Mouse (Mus musculus) stomach, embryonic 16.5 days (tissue): Measurements from ENCODE around the gene Fkbp5. TPM values are rescaled to one million over a fixed set of nuclear protein-coding genes. Genes with fewer than 3 reads are reported as not detected.

Experiments
- ATAC-seq: fragments of 200-750 bp; cut with Nextera tagmentation; 2 replicates; pipeline ENCODE4 v1.8.0; 2017; ENCODE audit warnings: moderate number of reproducible peaks, moderate TSS enrichment; ENCODE audit not compliant: insufficient read depth, low FRiP score
- H3K27ac ChIP-seq: fragments of 300-500 bp; sonication (generic); 2 replicates; pipeline ENCODE4 v1.5.1; 2014; ENCODE audit warnings: low read length
- H3K27me3 ChIP-seq: fragments of 300-500 bp; sonication (generic); 2 replicates; pipeline ENCODE4 v1.6.1; 2014; ENCODE audit warnings: low read length, control low read depth, mixed read lengths; ENCODE audit not compliant: control insufficient read depth, insufficient read depth
- H3K36me3 ChIP-seq: fragments of 300-500 bp; sonication (generic); 2 replicates; pipeline ENCODE4 v1.6.1; 2014; ENCODE audit warnings: low read length; ENCODE audit not compliant: control insufficient read depth, insufficient read depth
- H3K4me1 ChIP-seq: fragments of 300-500 bp; sonication (generic); 2 replicates; pipeline ENCODE4 v1.6.1; 2014; ENCODE audit warnings: low read length, control low read depth, mixed read lengths; ENCODE audit not compliant: control insufficient read depth, insufficient read depth
- H3K4me2 ChIP-seq: fragments of 300-500 bp; sonication (generic); 2 replicates; pipeline ENCODE4 v1.6.1; 2014; ENCODE audit warnings: low read depth, low read length, mixed read lengths
- H3K4me3 ChIP-seq: fragments of 300-500 bp; sonication (generic); replicated peaks from 2 replicates; pipeline ENCODE4 v1.5.1; 2014; ENCODE audit warnings: mild to moderate bottlenecking, low read length
- H3K9ac ChIP-seq: fragments of 300-500 bp; sonication (generic); 2 replicates; pipeline ENCODE4 v1.6.1; 2014; ENCODE audit warnings: low read length
- H3K9me3 ChIP-seq: fragments of 300-500 bp; sonication (generic); replicated peaks from 2 replicates; pipeline ENCODE4 v1.6.1; 2016; ENCODE audit warnings: low read length, control low read depth; ENCODE audit not compliant: control insufficient read depth
- WGBS: fragments of 180-500 bp; shearing (Covaris S2); extraction: QIAGEN DNeasy Blood & Tissue Kit; methylation state at CpG from one replicate; pipeline ENCODE4 v1.1.7; 2014; 5-methylcytosine and 5-hydroxymethylcytosine counted together
- polyA plus RNA-seq: library from polyadenylated mRNA; unstranded; fragments of >200 nt; fragmentation: Nextera tagmentation; extraction: Ambion mirVana; gene quantifications from 2 replicates; pipeline ENCODE4 v1.2.1, GENCODE M21; 2015

Gene Fkbp5
- polyA plus RNA-seq, 1 experiment from 2014 or later, result 27.1 TPM

DNA sequence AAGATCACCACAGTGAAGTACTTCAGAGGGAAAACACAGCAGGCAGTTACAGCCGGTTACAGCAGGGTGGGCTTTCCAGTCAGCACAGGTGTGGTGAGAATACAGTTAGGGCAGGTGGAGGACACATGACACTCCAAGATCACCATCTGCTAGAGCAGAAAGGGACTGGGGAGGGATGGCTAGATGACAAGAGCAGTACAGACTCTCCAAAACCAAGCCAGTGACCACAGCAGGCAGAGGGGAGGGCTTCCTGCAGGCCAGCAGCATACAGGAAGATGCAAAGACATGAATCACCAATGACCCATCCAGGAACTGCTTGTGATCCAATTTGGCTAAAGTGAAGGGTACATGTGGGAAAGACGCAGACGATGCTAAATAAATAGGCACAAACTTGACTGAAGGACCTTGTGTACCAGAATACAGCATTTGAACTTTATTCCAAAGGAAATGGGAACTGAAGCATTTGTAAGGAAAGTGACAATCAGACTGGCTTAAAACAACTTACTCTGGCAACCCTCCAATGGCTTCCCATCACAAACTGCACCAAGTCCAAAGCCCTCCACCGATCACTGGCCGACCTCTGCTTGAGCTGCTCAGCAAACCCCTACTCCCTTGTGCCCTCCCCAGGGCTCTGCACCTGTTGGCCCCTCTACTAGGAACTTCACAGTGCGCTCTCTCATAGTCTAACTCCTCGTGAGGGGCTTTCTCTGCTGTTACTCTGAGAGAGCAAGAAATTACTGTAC, 53.5 kb downstream of the Fkbp5 start:
- no peak for ATAC-seq
- no peaks in the 10 kb centered on the region for H3K9me3 ChIP-seq
- no peak overlapping the region for H3K4me3 ChIP-seq
- 0 out of 2 replicates have a peak, but pooled peaks cover 6% of the 10 kb centered on the region for H3K4me1 ChIP-seq
- H3K4me2 ChIP-seq, result no peak overlapping the region
- 73% methylated on average over 7 of the region's 7 CpGs for WGBS
- no peaks in the 10 kb centered on the region for H3K27me3 ChIP-seq
- H3K27ac ChIP-seq, result no peak overlapping the region
- H3K36me3 ChIP-seq, result no peaks in the 10 kb centered on the region
- H3K9ac ChIP-seq, result no peak overlapping the region

DNA sequence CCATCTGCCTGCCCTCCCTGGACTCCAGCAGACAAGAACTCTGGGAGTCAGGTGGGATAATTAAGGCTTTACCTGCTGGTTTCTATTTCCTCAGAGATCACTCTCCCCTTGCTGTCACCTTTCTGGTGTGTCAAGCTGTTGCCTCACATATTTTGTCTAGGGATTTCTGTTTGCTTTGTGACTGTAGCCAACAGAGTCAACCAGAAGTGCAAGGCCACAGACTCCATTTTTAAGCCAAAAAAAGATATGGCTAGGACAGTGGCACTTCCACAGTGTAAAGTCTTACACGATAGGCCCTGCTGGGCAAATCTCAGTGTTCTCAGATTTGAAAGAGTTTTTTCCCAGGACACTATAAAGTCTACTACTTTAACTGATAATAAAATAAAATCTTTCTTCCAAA, 56.9 kb downstream of the Fkbp5 start:
- no peaks in the 10 kb centered on the region for H3K4me1 ChIP-seq
- no peak overlapping the region for H3K4me3 ChIP-seq
- ATAC-seq, result no peak
- H3K4me2 ChIP-seq, result no peak overlapping the region
- WGBS, result 90% methylated on average over 1 of the region's 1 CpGs
- no peaks in the 10 kb centered on the region for H3K36me3 ChIP-seq
- H3K9ac ChIP-seq, result no peak overlapping the region
- no peak overlapping the region for H3K27ac ChIP-seq
- H3K9me3 ChIP-seq, result no peaks in the 10 kb centered on the region
- H3K27me3 ChIP-seq, result no peaks in the 10 kb centered on the region

DNA sequence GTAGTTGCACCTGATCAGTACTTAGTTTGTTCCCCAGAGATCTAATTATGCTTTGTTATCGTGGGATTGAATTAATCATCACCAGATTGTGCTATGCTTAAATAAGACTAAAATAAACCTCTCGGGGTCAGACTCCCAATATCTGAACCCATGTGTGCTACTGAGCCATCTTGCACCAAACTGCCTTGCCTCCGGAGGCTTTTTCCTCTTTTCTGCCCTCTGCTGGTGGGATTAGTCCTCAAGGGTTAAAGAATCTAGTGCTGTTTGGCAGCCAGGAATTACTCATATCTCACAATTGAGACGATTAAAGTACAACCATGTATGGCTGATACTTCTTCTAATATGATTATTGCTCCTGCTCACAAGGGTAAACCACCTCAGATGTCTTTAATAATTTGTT, 62.2 kb downstream of the Fkbp5 start:
- no peak for ATAC-seq
- H3K27ac ChIP-seq, result no peak overlapping the region
- H3K27me3 ChIP-seq, result no peaks in the 10 kb centered on the region
- no peaks in the 10 kb centered on the region for H3K9me3 ChIP-seq
- H3K4me2 ChIP-seq, result no peak overlapping the region
- H3K36me3 ChIP-seq, result no peaks in the 10 kb centered on the region
- WGBS, result 51% methylated on average over 4 of the region's 4 CpGs
- H3K9ac ChIP-seq, result no peak overlapping the region
- H3K4me3 ChIP-seq, result no peak overlapping the region
- H3K4me1 ChIP-seq, result peaks cover 5% of the 10 kb centered on the region; the same call in 1 of the 2 replicates

DNA sequence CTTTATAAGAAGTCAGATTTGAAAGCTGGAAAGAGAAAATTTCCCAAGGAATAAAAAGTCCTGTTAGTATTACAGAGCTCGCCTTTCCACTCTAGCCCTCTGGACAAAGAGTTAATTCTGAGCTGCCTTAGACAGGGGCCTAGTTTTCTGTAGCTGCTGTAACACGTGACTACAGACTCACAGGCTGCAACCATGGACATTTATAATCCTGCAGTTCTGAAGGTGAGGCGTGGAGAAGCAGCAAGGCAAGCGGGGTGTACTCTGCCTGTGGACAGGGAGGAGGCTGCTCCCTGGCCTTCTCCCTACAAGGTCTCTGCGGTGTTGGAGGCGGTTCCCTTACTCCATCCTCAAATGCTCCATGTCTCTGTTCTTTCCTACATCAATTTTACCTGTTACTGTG, 64.4 kb downstream of the Fkbp5 start:
- no peaks in the 10 kb centered on the region for H3K27me3 ChIP-seq
- H3K36me3 ChIP-seq, result no peaks in the 10 kb centered on the region
- no peak overlapping the region; the same call in 1 of the 2 replicates for H3K27ac ChIP-seq
- H3K4me3 ChIP-seq, result no peak overlapping the region
- peaks cover 5% of the 10 kb centered on the region; the same call in 1 of the 2 replicates for H3K4me1 ChIP-seq
- peak; percentile 58; the same call in 1 of the 2 replicates for ATAC-seq
- H3K4me2 ChIP-seq, result no peak overlapping the region
- WGBS, result 45% methylated on average over 6 of the region's 6 CpGs
- no peak overlapping the region for H3K9ac ChIP-seq
- no peaks in the 10 kb centered on the region for H3K9me3 ChIP-seq

DNA sequence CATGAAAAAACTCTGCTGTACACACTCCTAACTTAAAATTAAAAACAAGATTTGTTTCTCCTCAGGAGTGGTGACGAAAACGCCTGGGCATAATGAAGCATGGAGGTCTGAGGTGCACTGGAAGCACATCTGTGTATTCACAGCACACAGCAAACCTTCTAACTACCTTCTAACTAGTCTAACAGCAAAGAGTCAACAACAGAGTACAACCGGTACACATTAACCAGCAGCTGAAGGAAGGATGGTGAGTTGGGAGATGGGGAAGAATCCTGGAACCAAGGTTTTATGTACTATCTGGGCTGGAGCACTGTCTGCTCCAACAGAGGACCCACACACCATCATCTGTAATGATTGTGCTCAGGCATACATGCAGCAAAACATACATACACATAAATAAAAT, 65.4 kb downstream of the Fkbp5 start:
- Histone ChIP-seq H3K27ac (no peak overlapping the region), H3K36me3 (no peaks in the 10 kb centered on the region), H3K4me1 (peaks cover 6% of the 10 kb centered on the region; the same call in 1 of the 2 replicates), H3K4me3 (no peak overlapping the region), H3K27me3 (no peaks in the 10 kb centered on the region), H3K9ac (no peak overlapping the region), H3K4me2 (no peak overlapping the region), H3K9me3 (no peaks in the 10 kb centered on the region)
- WGBS, result 84% methylated on average over 3 of the region's 3 CpGs
- ATAC-seq, result no peak

DNA sequence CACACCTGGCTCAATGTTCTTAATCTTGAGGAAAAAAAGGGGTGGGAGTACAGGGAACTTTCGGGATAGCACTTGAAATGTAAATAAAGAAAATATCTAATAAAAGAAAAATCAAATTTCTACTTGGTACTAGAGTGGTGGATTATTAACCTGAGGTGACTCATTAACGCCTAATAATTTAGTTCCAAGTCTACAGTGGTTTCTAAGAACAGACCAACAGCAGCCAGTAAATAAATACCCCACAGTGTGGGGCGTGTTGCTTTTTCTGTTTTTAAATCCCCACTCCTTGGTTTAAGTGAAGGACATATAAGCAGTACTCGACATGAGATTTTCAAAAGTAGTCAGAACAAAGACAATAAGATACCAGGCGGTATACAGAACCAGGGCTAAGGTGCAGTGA, 65.8 kb downstream of the Fkbp5 start:
- Histone ChIP-seq H3K4me1 (peaks cover 10% of the 10 kb centered on the region; the same call in 1 of the 2 replicates), H3K9ac (no peak overlapping the region), H3K36me3 (no peaks in the 10 kb centered on the region), H3K4me2 (no peak overlapping the region), H3K27me3 (no peaks in the 10 kb centered on the region), H3K27ac (no peak overlapping the region), H3K9me3 (no peaks in the 10 kb centered on the region), H3K4me3 (no peak overlapping the region)
- ATAC-seq, result no peak
- 75% methylated on average over 5 of the region's 5 CpGs for WGBS

DNA sequence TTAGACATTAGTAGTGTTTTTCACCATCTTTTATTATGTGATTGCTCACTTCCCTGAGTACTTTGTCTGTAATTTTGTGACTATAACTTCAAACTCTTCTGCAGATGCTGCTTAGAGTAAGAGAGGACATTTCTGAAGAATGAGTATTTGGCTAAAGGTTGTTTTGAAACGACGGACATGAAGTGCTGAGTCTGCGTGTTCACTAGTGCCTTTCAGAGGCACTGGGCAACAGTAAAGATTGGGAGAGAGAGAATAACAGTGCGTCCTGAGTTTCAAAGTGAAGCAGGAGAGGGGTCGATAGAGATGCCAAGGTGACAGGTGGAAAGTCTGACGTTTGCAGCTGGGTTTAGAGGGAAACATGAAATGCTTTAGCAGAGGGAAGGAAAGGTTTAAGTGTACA, 69.1 kb downstream of the Fkbp5 start:
- Histone ChIP-seq H3K27ac (no peak overlapping the region), H3K4me2 (no peak overlapping the region), H3K9ac (no peak overlapping the region), H3K4me3 (no peak overlapping the region), H3K4me1 (peaks cover 10% of the 10 kb centered on the region; the same call in 1 of the 2 replicates), H3K27me3 (no peaks in the 10 kb centered on the region), H3K9me3 (no peaks in the 10 kb centered on the region), H3K36me3 (no peaks in the 10 kb centered on the region)
- WGBS, result 51% methylated on average over 6 of the region's 6 CpGs
- no peak for ATAC-seq

DNA sequence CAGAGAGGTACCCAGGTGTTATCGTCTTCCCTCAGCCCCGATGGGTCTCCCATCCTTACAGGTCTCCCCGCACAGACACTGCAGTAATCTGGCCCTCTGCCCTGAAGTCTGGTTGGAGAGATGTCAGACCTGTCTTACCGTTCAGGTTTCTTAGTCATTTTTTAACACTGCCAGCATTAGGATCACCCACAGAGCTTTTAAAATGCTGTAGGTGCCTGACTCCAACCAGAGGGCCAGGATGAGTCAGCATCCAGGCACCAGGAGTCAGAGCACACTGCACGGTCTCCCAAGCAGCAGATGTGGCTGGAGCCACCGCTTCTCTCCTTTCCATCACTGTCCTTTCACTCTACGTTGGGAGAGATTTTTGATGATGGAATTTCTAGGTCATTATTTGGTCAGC, 69.5 kb downstream of the Fkbp5 start:
- H3K36me3 ChIP-seq, result no peaks in the 10 kb centered on the region
- H3K27me3 ChIP-seq, result no peaks in the 10 kb centered on the region
- H3K4me3 ChIP-seq, result no peak overlapping the region
- H3K9ac ChIP-seq, result no peak overlapping the region
- no peak overlapping the region for H3K27ac ChIP-seq
- 69% methylated on average over 7 of the region's 7 CpGs for WGBS
- peaks cover 7% of the 10 kb centered on the region; the same call in 1 of the 2 replicates for H3K4me1 ChIP-seq
- ATAC-seq, result no peak
- H3K4me2 ChIP-seq, result no peak overlapping the region
- H3K9me3 ChIP-seq, result no peaks in the 10 kb centered on the region

DNA sequence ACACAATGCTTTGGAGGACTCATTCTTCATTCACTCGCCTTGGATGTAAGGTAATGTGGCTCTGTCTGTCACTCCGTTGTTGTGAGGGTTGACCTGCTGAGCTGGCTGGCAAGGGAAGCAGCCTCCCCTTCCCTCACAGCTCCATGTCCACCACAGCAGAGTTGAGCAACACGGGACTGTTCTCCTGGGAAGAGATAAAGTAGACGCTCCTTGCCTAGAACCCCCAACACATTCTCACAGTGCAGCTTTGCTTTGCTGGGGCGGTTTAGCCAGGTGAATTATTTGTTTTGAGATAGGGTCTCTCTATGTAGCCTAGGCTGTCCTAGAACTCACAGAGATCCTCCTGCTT, 70.5 kb downstream of the Fkbp5 start:
- 47% methylated on average over 5 of the region's 5 CpGs for WGBS

More for the DNA sequence above, 70.5 kb downstream of the Fkbp5 start:
- no peaks in the 10 kb centered on the region for H3K27me3 ChIP-seq
- H3K36me3 ChIP-seq, result no peaks in the 10 kb centered on the region
- peaks cover 7% of the 10 kb centered on the region; the same call in 1 of the 2 replicates for H3K4me1 ChIP-seq
- no peak overlapping the region for H3K4me3 ChIP-seq
- H3K9me3 ChIP-seq, result no peaks in the 10 kb centered on the region
- ATAC-seq, result no peak
- no peak overlapping the region for H3K4me2 ChIP-seq
- H3K27ac ChIP-seq, result no peak overlapping the region; the same call in 1 of the 2 replicates
- H3K9ac ChIP-seq, result no peak overlapping the region
